Mouse (Mus musculus) midbrain, embryonic 14.5 days (tissue): Measurements from ENCODE around the gene March9. TPM values are rescaled to one million over a fixed set of nuclear protein-coding genes. Genes with fewer than 3 reads are reported as not detected.

Experiments
- ATAC-seq: fragments of 200-750 bp; cut with Nextera tagmentation; 2 replicates; pipeline ENCODE4 v1.8.0; 2017; ENCODE audit warnings: moderate number of reproducible peaks, moderate library complexity; ENCODE audit not compliant: low FRiP score, low TSS enrichment
- DNase-seq: peaks from one replicate; pipeline ENCODE4 v3.0.0-alpha.2; 2015
- H3K27ac ChIP-seq: fragments of 300-500 bp; sonication (generic); replicated peaks from 2 replicates; pipeline ENCODE4 v1.5.1; 2014; ENCODE audit warnings: mild to moderate bottlenecking, low read depth, low read length, moderate library complexity
- H3K27me3 ChIP-seq: fragments of 300-500 bp; sonication (generic); 2 replicates; pipeline ENCODE4 v1.6.1; 2014; ENCODE audit warnings: low read length, control low read depth, mixed read lengths; ENCODE audit not compliant: control insufficient read depth, insufficient read depth
- H3K36me3 ChIP-seq: fragments of 300-500 bp; sonication (generic); 2 replicates; pipeline ENCODE4 v1.6.1; 2014; ENCODE audit warnings: low read length, control low read depth; ENCODE audit not compliant: control insufficient read depth, insufficient read depth
- H3K4me1 ChIP-seq: fragments of 300-500 bp; sonication (generic); 2 replicates; pipeline ENCODE4 v1.6.1; 2014; ENCODE audit warnings: mild to moderate bottlenecking, antibody characterized with exemption, low read length, control low read depth; ENCODE audit not compliant: control insufficient read depth, insufficient read depth
- H3K4me2 ChIP-seq: fragments of 300-500 bp; sonication (generic); 2 replicates; pipeline ENCODE4 v1.6.1; 2014; ENCODE audit warnings: mild to moderate bottlenecking, low read length, moderate library complexity
- H3K4me3 ChIP-seq: fragments of 300-500 bp; sonication (generic); replicated peaks from 2 replicates; pipeline ENCODE4 v1.5.1; 2014; ENCODE audit warnings: low read depth, low read length
- H3K9ac ChIP-seq: fragments of 300-500 bp; sonication (generic); replicated peaks from 2 replicates; pipeline ENCODE4 v1.6.1; 2014; ENCODE audit warnings: mild to moderate bottlenecking, low read length, moderate library complexity
- H3K9me3 ChIP-seq: fragments of 300-500 bp; sonication (generic); 2 replicates; pipeline ENCODE4 v1.6.1; 2016; ENCODE audit warnings: low read length, control low read depth, mixed read lengths; ENCODE audit not compliant: control insufficient read depth
- WGBS: fragments of 180-500 bp; shearing (Covaris S2); extraction: QIAGEN DNeasy Blood & Tissue Kit; methylation state at CpG from one replicate; pipeline ENCODE4 v1.1.7; 2014; 5-methylcytosine and 5-hydroxymethylcytosine counted together
- polyA plus RNA-seq: library from polyadenylated mRNA; unstranded; fragments of >200 nt; fragmentation: Nextera tagmentation; extraction: Ambion mirVana; gene quantifications from 2 replicates; pipeline ENCODE4 v1.2.1, GENCODE M21; 2014

The March9 gene
- polyA plus RNA-seq, result 11.8 and 17.4 TPM in 2 replicates

GRCm38 (mm10) chr10:127059968-127060916, at the start of gene March9:
March9 (minus strand) TSS chr10:127060184.
- Histone ChIP-seq H3K27me3 (no peaks in the 10 kb centered on the region), H3K4me3 (peak within 1 kb of the TSS; percentile 90), H3K9me3 (no peaks in the 10 kb centered on the region), H3K27ac (peak within 1 kb of the TSS; percentile 97), H3K9ac (peak within 1 kb of the TSS; percentile 98), H3K36me3 (peaks cover 34% of the 10 kb centered on the region), H3K4me1 (peaks cover 35% of the 10 kb centered on the region; the same call in 1 of the 2 replicates), H3K4me2 (peak within 1 kb of the TSS; percentile 75)
- under 1% methylated on average over 65 of the region's 72 CpGs for WGBS
- ATAC-seq (peak; percentile 49), DNase-seq (peak; percentile 96)

GRCm38 (mm10) chr10:127108262-127108583, 48.2 kb upstream of the March9 start:
- WGBS, result 83% methylated on average over 3 of the region's 3 CpGs
- H3K9me3 ChIP-seq, result no peaks in the 10 kb centered on the region

GRCm38 (mm10) chr10:127107563-127108261, 47.7 kb upstream of the March9 start:
- WGBS, result 93% methylated on average over 16 of the region's 16 CpGs
- Histone ChIP-seq H3K9me3 (no peaks in the 10 kb centered on the region), H3K36me3 (peaks cover 39% of the 10 kb centered on the region), H3K4me1 (no peaks in the 10 kb centered on the region), H3K27me3 (no peaks in the 10 kb centered on the region), H3K27ac (no peak overlapping the region), H3K4me3 (no peak overlapping the region), H3K9ac (no peak overlapping the region), H3K4me2 (no peak overlapping the region)
- no peak for DNase-seq
- ATAC-seq, result no peak

More at GRCm38 (mm10) chr10:127108262-127108583, 48.2 kb upstream of the March9 start:
- no peak overlapping the region for H3K9ac ChIP-seq
- H3K27ac ChIP-seq, result no peak overlapping the region
- H3K4me3 ChIP-seq, result no peak overlapping the region
- peaks cover 41% of the 10 kb centered on the region for H3K36me3 ChIP-seq
- no peak overlapping the region for H3K4me2 ChIP-seq
- no peaks in the 10 kb centered on the region for H3K27me3 ChIP-seq
- H3K4me1 ChIP-seq, result no peaks in the 10 kb centered on the region
- DNase-seq (no peak), ATAC-seq (no peak)

GRCm38 (mm10) chr10:127103631-127104030, 43.6 kb upstream of the March9 start:
- no peaks in the 10 kb centered on the region for H3K9me3 ChIP-seq
- H3K9ac ChIP-seq, result no peak overlapping the region
- no peak overlapping the region for H3K27ac ChIP-seq
- no peak overlapping the region for H3K4me2 ChIP-seq
- 91% methylated on average over 7 of the region's 7 CpGs for WGBS
- H3K36me3 ChIP-seq, result peaks cover 47% of the 10 kb centered on the region
- no peak for ATAC-seq
- no peak for DNase-seq
- no peak overlapping the region for H3K4me3 ChIP-seq
- no peaks in the 10 kb centered on the region for H3K27me3 ChIP-seq
- no peaks in the 10 kb centered on the region for H3K4me1 ChIP-seq

- H3K9me3 ChIP-seq, result no peaks in the 10 kb centered on the region
- DNase-seq, result no peak
- no peak overlapping the region for H3K4me3 ChIP-seq
- H3K4me2 ChIP-seq, result no peak overlapping the region
- no peaks in the 10 kb centered on the region for H3K27me3 ChIP-seq
- H3K4me1 ChIP-seq, result no peaks in the 10 kb centered on the region
- H3K36me3 ChIP-seq, result peaks cover 61% of the 10 kb centered on the region
- H3K9ac ChIP-seq, result no peak overlapping the region
- ATAC-seq, result no peak
- 86% methylated on average over 6 of the region's 6 CpGs for WGBS
- no peak overlapping the region for H3K27ac ChIP-seq
Measured at GRCm38 (mm10) chr10:127101151-127101550, 41.2 kb upstream of the March9 start.

- DNase-seq (no peak), ATAC-seq (no peak)
- H3K4me3 ChIP-seq, result no peak overlapping the region
- no peaks in the 10 kb centered on the region for H3K27me3 ChIP-seq
- H3K4me2 ChIP-seq, result no peak overlapping the region
- H3K9me3 ChIP-seq, result no peaks in the 10 kb centered on the region
- peaks cover 68% of the 10 kb centered on the region for H3K36me3 ChIP-seq
- 92% methylated on average over 8 of the region's 8 CpGs for WGBS
- no peak overlapping the region for H3K27ac ChIP-seq
- no peaks in the 10 kb centered on the region for H3K4me1 ChIP-seq
- no peak overlapping the region for H3K9ac ChIP-seq
Measured at GRCm38 (mm10) chr10:127100414-127100813, 40.4 kb upstream of the March9 start.

- Histone ChIP-seq H3K27ac (no peak overlapping the region), H3K9me3 (no peaks in the 10 kb centered on the region), H3K36me3 (peaks cover 71% of the 10 kb centered on the region), H3K9ac (no peak overlapping the region), H3K4me2 (no peak overlapping the region), H3K4me1 (no peaks in the 10 kb centered on the region), H3K4me3 (no peak overlapping the region), H3K27me3 (no peaks in the 10 kb centered on the region)
- WGBS, result 94% methylated on average over 15 of the region's 15 CpGs
- ATAC-seq (no peak), DNase-seq (no peak)
Measured at GRCm38 (mm10) chr10:127099868-127100267, 39.9 kb upstream of the March9 start.

GRCm38 (mm10) chr10:127099191-127099590, 39.2 kb upstream of the March9 start:
- H3K36me3 ChIP-seq, result peaks cover 74% of the 10 kb centered on the region
- H3K27me3 ChIP-seq, result no peaks in the 10 kb centered on the region
- no peak overlapping the region for H3K27ac ChIP-seq
- WGBS, result 87% methylated on average over 10 of the region's 10 CpGs
- DNase-seq (no peak), ATAC-seq (no peak)
- no peak overlapping the region for H3K4me3 ChIP-seq
- no peaks in the 10 kb centered on the region for H3K4me1 ChIP-seq
- no peaks in the 10 kb centered on the region for H3K9me3 ChIP-seq
- H3K9ac ChIP-seq, result no peak overlapping the region
- H3K4me2 ChIP-seq, result no peak overlapping the region
